Mouse (Mus musculus) midbrain, embryonic 11.5 days (tissue): Measurements from ENCODE around the gene Scyl1. TPM values are rescaled to one million over a fixed set of nuclear protein-coding genes. Genes with fewer than 3 reads are reported as not detected.

Experiments
- ATAC-seq: fragments of 200-750 bp; cut with Nextera tagmentation; 2 replicates; pipeline ENCODE4 v1.8.0; 2017; ENCODE audit warnings: moderate TSS enrichment, moderate library complexity; ENCODE audit not compliant: low FRiP score
- DNase-seq: peaks from one replicate; pipeline ENCODE4 v3.0.0; 2015; ENCODE audit warnings: low spot score; ENCODE audit errors: missing footprints
- H3K27ac ChIP-seq: fragments of 300-500 bp; sonication (generic); 2 replicates; pipeline ENCODE4 v1.5.1; 2014; ENCODE audit warnings: low read depth, low read length
- H3K27me3 ChIP-seq: fragments of 300-500 bp; sonication (generic); 2 replicates; pipeline ENCODE4 v1.6.1; 2014; ENCODE audit warnings: mild to moderate bottlenecking, low read length, moderate library complexity, mixed read lengths; ENCODE audit not compliant: control insufficient read depth, insufficient read depth
- H3K36me3 ChIP-seq: fragments of 300-500 bp; sonication (generic); 2 replicates; pipeline ENCODE4 v1.6.1; 2014; ENCODE audit warnings: mild to moderate bottlenecking, low read length, moderate library complexity, mixed read lengths; ENCODE audit not compliant: control insufficient read depth, insufficient read depth
- H3K4me1 ChIP-seq: fragments of 300-500 bp; sonication (generic); 2 replicates; pipeline ENCODE4 v1.6.1; 2014; ENCODE audit warnings: low read length; ENCODE audit not compliant: control insufficient read depth, insufficient read depth
- H3K4me2 ChIP-seq: fragments of 300-500 bp; sonication (generic); 2 replicates; pipeline ENCODE4 v1.6.1; 2014; ENCODE audit warnings: mild to moderate bottlenecking, moderate library complexity
- H3K4me3 ChIP-seq: fragments of 300-500 bp; sonication (generic); 2 replicates; pipeline ENCODE4 v1.5.1; 2014; ENCODE audit warnings: low read depth, low read length
- H3K9ac ChIP-seq: fragments of 300-500 bp; sonication (generic); 2 replicates; pipeline ENCODE4 v1.6.1; 2014; ENCODE audit warnings: low read length
- H3K9me3 ChIP-seq: fragments of 300-500 bp; sonication (generic); 2 replicates; pipeline ENCODE4 v1.6.1; 2016; ENCODE audit warnings: low read length; ENCODE audit not compliant: control insufficient read depth
- WGBS: fragments of 180-500 bp; shearing (Covaris S2); extraction: QIAGEN DNeasy Blood & Tissue Kit; methylation state at CpG from one replicate; pipeline ENCODE4 v1.1.7; 2014; 5-methylcytosine and 5-hydroxymethylcytosine counted together
- polyA plus RNA-seq: library from polyadenylated mRNA; unstranded; fragments of >200 nt; fragmentation: Nextera tagmentation; extraction: Ambion mirVana; gene quantifications from 2 replicates; pipeline ENCODE4 v1.2.1, GENCODE M21; 2014

Gene Scyl1
- polyA plus RNA-seq, 1 experiment from 2014 or later, result 58.6 TPM

DNA sequence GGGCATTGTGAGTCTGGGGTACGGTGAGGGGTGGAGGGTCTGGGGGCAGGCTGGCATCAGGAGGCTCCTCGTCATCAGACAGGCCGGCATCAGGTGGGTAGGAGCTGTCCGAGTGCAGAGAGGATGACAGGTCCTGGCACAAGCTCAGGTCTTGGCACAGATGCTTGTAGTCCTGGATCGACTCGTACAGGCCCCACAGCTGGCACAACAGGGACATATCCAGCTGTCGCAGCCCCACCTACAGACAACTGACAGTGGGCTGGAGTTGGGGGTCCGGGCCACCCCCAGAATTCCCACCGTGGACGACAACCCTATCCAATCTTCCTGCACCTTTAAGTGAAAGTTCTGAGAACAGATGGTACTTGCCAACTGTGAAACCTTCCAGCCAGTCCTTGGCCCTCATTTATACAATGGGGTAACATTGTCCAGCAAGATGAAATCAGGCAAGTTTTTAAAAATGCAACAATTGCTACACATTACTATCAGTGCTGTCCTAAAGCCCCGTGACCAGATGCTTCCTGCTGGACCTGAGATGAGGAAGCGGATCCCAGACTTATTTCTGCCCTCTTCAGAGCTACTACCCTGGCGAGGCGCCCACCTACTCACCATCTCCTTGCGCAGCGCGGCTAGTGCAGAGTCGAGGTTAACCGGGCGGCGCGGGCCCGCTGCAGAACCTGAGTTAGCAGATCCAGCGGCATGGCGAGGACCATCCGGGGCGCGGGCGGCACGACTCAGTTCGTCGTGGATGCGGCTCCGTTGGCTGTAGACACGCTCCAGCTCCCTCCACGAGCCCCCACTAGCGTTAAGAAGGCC is 42.4 kb downstream of the Scyl1 start:
- DNase-seq (peak; percentile 89), ATAC-seq (peak; percentile 51)
- Histone ChIP-seq H3K9ac (peak overlapping the region; percentile 99), H3K9me3 (no peaks in the 10 kb centered on the region), H3K27me3 (no peaks in the 10 kb centered on the region), H3K4me2 (peak overlapping the region; percentile 67), H3K4me3 (peak overlapping the region; percentile 95), H3K4me1 (peaks cover 40% of the 10 kb centered on the region), H3K36me3 (no peaks in the 10 kb centered on the region), H3K27ac (peak overlapping the region; percentile 92)
- 11% methylated on average over 37 of the region's 37 CpGs for WGBS

DNA sequence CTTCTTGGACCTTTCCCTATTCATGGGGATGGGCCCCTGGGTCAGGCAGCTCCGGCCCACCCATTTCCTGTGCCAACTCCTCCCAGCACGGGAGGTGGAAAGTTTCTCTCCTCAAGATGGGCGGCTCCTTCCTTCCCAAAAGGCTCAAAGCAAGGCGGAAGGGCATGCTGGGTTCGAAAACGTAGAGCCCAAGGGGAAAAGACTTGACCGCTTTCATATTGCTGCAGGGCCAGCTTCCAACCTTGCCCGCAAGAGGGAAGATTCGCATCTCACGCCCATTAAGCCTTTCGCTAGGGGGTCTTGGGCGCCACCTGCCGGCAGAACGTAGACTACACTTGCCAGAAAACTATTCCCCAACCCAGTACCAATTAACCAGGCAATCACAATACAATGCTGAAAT is 43.5 kb downstream of the Scyl1 start:
- H3K4me3 ChIP-seq, result peak overlapping the region; percentile 95
- H3K36me3 ChIP-seq, result no peaks in the 10 kb centered on the region
- H3K27me3 ChIP-seq, result no peaks in the 10 kb centered on the region
- peak; percentile 99 for DNase-seq
- H3K4me2 ChIP-seq, result peak overlapping the region; percentile 67
- peaks cover 40% of the 10 kb centered on the region for H3K4me1 ChIP-seq
- peak overlapping the region; percentile 99 for H3K9ac ChIP-seq
- ATAC-seq, result no peak
- 9% methylated on average over 14 of the region's 14 CpGs for WGBS
- H3K27ac ChIP-seq, result no peak overlapping the region
- no peaks in the 10 kb centered on the region for H3K9me3 ChIP-seq

DNA sequence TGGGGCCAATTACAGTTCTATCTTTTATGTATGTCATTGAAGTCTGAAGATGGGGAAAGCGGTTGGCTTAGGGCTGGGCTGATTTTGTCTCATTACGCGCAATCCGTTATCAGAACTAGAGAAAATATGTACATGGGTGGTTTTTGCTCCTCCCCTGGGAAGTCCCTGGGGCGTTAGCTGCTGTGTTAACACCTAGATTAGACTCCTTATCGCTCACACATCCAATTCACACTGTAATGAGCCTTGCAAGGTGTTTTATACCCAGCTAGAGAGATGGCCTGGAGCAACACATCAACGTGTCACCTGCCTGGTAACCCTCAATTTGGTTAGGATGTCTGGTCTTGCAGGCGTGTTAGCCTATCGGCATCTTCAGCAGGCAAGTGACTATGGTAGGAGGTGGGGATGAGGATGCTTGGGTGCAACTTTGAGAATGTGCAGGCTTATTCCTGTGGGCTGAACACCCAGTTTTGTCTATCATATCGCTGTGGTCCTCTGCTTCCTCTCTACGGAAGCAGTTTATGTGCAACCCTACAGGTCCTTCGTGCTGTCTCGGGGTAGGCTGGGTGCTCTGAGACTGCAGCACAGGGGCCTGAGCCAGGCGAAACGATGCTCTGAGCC is 44.1 kb downstream of the Scyl1 start:
- H3K9me3 ChIP-seq, result no peaks in the 10 kb centered on the region
- peak overlapping the region; percentile 34; the same call in 1 of the 2 replicates for H3K9ac ChIP-seq
- H3K4me2 ChIP-seq, result peak overlapping the region; percentile 67
- WGBS, result 79% methylated on average over 15 of the region's 15 CpGs
- H3K4me3 ChIP-seq, result peak overlapping the region; percentile 95
- ATAC-seq (no peak), DNase-seq (no peak)
- H3K4me1 ChIP-seq, result peaks cover 40% of the 10 kb centered on the region
- no peaks in the 10 kb centered on the region for H3K27me3 ChIP-seq
- no peak overlapping the region for H3K27ac ChIP-seq
- 0 out of 2 replicates have a peak, but pooled peaks cover 2% of the 10 kb centered on the region for H3K36me3 ChIP-seq

DNA sequence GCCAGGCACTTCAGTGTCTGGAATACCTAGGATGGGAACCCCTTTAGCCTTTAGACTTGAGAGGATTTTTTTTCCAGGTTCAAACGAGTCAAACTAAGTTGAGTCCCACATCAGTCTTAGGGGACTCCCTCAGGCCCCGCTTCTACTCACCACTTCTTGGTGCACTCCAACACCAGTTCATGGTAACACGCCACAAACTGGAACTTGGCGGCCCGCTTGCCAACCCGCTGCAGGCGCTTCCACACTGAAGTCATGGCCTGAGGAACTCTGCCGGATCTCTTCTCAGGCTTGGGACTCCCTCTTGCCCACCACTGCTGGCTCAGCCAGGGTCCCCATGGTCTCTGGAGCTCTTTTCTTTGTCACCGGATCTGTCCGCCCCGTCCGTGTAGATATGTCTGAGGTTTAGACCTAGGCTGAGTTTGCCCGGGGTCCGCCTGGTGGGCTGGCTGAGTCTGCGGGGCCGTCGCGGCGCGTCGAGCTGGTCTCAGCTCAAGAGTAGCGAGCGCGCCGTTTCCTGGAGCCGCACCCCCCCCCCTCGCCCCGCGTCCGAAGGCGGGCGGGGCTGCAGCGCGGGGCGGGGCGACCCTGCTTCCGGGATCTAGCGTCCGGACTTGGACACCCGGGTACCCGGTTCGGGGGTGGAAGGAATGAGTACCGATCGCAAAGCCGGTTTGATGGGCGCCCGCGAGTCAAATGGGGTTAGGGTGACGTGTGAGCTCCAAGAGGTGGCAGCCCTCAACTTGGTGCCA is 45.3 kb downstream of the Scyl1 start, which contains the start of gene Ehbp1l1:
Gene Ehbp1l1 (minus strand): TSS at position 551 of the 749 bp plus-strand sequence.
- no peak for ATAC-seq
- peak; percentile 91 for DNase-seq
- H3K36me3 ChIP-seq, result peaks cover 9% of the 10 kb centered on the region
- H3K27ac ChIP-seq, result no peak within 1 kb of the TSS
- peak within 1 kb of the TSS; percentile 44 for H3K9ac ChIP-seq
- H3K4me1 ChIP-seq, result peaks cover 34% of the 10 kb centered on the region
- WGBS, result 12% methylated on average over 48 of the region's 49 CpGs
- peak within 1 kb of the TSS; percentile 26 for H3K4me3 ChIP-seq
- peak within 1 kb of the TSS; percentile 40 for H3K4me2 ChIP-seq
- H3K9me3 ChIP-seq, result no peaks in the 10 kb centered on the region
- no peaks in the 10 kb centered on the region for H3K27me3 ChIP-seq

DNA sequence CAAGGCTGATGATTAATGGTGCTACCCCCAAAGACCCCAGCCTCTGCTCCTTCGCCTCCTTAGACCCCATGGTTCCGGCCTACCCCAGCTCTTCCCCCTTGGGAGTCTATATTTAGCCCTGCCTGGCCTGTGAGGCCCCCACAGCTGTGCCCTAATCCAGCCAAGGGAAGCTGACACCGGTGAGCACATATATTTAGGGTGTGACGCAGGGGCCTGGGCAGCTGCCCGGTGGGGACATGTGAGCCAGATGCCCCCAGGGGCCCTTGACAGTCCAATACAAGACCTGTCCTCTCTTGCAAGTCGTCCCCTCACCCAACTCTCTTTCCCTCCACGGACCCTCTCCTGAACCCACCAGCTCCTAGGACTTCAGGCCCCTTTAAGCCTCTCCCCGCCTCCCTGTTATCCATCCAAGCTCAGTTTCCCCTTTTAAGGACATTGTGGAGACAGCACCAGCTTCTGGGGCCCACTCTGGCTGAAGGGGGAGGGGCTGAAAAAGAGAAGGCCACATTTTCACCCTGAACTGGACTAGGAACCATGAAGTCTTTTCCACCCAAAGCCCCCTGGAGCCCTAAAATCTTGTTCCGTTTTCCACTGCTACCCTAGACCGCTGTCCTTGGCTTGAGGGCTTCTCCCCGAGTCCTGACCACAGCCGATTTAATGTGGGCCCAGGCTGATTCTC is 46.1 kb downstream of the Scyl1 start:
- H3K36me3 ChIP-seq, result peaks cover 16% of the 10 kb centered on the region
- no peak overlapping the region for H3K9ac ChIP-seq
- WGBS, result 82% methylated on average over 12 of the region's 12 CpGs
- H3K27ac ChIP-seq, result no peak overlapping the region
- H3K9me3 ChIP-seq, result no peaks in the 10 kb centered on the region
- peak overlapping the region; percentile 40 for H3K4me2 ChIP-seq
- H3K4me3 ChIP-seq, result peak overlapping the region; percentile 11; the same call in 1 of the 2 replicates
- no peak for DNase-seq
- no peaks in the 10 kb centered on the region for H3K27me3 ChIP-seq
- H3K4me1 ChIP-seq, result peaks cover 26% of the 10 kb centered on the region
- ATAC-seq, result no peak

DNA sequence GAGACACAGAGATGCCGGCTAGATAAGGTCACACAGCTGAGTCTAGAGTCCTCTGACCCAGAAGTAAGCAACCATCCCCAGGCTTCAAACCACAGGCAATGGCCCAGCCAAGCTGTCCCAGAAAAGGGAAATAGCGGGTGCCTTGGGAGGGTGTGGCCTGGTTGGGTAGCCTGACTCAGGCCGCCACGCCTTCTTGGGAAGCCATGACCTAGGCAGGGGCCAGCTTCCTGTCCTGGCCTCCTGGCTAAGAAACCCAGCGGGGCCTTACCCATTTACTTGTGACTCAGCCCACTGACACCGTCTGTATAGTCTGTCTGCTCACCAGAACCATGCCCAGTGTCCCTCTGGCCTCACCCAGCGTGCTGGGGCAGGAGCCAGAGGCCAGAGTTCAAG is 46.7 kb downstream of the Scyl1 start:
- Histone ChIP-seq H3K36me3 (peaks cover 23% of the 10 kb centered on the region), H3K4me1 (peaks cover 22% of the 10 kb centered on the region), H3K4me2 (no peak overlapping the region), H3K9ac (no peak overlapping the region), H3K9me3 (no peaks in the 10 kb centered on the region), H3K27me3 (no peaks in the 10 kb centered on the region), H3K27ac (no peak overlapping the region), H3K4me3 (no peak overlapping the region; the same call in 1 of the 2 replicates)
- WGBS, result 77% methylated on average over 7 of the region's 7 CpGs
- ATAC-seq (no peak), DNase-seq (no peak)

DNA sequence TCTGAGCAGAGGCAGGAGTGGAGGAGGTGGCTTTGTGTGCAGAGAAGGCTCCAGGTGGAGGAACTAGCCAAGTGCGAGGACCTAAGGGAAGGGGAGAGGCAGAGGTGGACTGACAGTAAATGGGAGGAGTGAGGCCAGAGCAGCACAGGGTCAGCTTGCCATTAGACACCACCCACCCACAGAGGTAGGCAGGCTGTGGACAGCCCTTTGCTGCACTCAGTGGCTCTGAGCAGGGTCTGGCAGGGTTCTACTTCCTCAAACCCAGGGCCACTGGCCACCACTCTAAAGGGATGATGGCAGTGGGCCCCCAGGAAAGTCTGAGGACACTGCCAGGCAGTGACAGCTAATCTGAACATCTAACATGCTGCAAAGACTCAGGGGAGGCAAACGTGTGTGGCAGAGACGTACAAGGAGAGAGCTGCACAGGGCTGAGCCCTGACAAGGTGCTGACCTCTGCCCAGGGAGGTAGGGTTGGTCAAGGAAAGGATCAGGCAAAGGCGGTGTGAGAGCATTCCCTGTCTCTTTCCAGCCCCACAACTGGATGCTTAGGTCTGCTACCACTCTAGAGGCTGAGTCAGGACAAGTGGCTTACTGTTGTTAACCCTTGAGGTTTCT is 47.2 kb downstream of the Scyl1 start:
- Histone ChIP-seq H3K36me3 (peaks cover 24% of the 10 kb centered on the region), H3K4me1 (peaks cover 22% of the 10 kb centered on the region), H3K27ac (no peak overlapping the region), H3K9me3 (no peaks in the 10 kb centered on the region), H3K9ac (no peak overlapping the region; the same call in 1 of the 2 replicates), H3K4me3 (no peak overlapping the region), H3K4me2 (no peak overlapping the region), H3K27me3 (no peaks in the 10 kb centered on the region)
- DNase-seq (no peak), ATAC-seq (no peak)
- 64% methylated on average over 4 of the region's 4 CpGs for WGBS

DNA sequence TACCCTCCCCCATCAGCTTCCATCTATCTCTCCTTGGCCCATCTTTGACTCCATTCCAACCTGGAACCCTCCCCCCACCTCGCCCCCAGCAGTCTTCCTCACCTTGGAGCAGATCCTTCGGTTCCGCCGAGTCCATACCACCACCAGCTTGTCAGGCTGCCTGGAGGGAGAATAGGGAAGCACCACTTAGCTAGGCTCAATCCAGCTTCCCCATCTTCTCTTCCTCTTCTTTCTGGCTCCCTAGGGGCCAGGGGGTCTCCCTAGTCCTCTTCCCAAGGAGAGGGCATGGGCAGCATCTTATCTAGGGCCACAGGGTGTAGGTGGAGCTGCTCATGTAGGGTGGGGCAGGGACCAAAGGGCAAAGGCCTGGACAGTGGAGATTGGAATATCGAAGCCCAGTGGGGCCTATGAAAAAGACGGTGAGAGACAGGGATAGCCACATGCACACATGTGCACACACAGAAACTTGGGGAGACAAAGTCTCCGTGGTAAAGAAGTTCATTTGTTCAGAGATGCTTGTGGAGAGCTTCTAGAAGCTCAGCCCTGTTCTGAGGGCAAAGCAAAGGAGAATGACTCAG is 48.3 kb downstream of the Scyl1 start:
- Histone ChIP-seq H3K4me1 (peaks cover 15% of the 10 kb centered on the region), H3K27ac (no peak overlapping the region), H3K4me3 (no peak overlapping the region), H3K4me2 (no peak overlapping the region), H3K9me3 (no peaks in the 10 kb centered on the region), H3K27me3 (no peaks in the 10 kb centered on the region), H3K9ac (no peak overlapping the region), H3K36me3 (peaks cover 24% of the 10 kb centered on the region)
- DNase-seq, result no peak
- no peak for ATAC-seq
- 88% methylated on average over 7 of the region's 7 CpGs for WGBS
